Mouse (Mus musculus): ENCODE data around the gene Glrx5.

DNA sequence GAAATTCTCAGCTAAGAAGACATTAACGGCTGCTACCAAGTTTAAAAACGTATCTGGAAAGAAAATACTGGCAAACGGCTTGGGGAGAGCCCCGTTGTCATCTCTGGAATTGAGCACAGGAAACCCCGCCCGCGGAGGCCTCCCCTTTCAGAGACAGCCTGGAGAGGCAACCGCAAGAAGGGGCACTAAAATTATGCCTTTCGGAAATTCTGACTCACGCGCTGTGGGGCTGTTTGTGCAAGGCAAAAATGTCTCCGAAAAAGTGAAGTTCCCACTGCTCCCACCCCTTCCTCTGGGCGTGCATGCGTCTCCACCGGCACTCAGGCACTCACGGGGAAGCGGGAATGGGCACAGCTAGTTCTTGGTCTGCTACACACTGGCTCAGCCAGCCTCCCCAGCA is 19.4 kb upstream of the Glrx5 start:
- no peak for TF ChIP-seq TAL1 (IDR thresholded peaks at IDR 0.05; ENCODE audit: low read length)
- TF ChIP-seq GATA1 (IDR thresholded peaks at IDR 0.05; ENCODE audit: low read length): no peak
